Mouse (Mus musculus): ENCODE measurements at regions not wholly inside any gene's neighbourhood (a gene's known extent, or its start where the extent isn't known, plus 50 kb on each side); places are given as distances from the start of the nearest gene placed in this dataset.
"Not testable (repeated sequence)": the region's sequence is repeated elsewhere in the genome, so short reads cannot be mapped to it uniquely, and the experiment has no call there.

DNA sequence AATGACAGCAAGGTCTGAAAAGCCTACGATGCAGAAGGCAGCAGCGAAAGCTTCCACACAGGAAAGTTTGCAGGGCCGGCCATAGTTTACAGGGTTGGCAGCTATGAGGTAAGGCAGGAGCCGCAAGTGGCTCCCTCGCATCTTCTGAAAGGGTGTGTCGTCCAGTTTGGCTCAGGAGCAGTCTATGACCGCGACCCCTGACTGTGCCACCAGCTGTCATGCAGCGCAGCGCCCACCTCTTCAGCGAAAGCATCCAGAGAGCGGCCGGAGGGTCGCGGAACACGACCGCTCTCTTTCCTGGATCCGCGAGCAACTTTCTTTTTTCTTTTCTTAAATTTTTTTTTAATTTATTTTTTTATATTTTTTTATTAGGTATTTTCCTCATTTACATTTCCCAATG, 221.9 kb upstream of the Gm6793 start:
- not testable (repeated sequence) for ATAC-seq (ENCODE audit: insufficient number of reproducible peaks, low FRiP score, low TSS enrichment)

DNA sequence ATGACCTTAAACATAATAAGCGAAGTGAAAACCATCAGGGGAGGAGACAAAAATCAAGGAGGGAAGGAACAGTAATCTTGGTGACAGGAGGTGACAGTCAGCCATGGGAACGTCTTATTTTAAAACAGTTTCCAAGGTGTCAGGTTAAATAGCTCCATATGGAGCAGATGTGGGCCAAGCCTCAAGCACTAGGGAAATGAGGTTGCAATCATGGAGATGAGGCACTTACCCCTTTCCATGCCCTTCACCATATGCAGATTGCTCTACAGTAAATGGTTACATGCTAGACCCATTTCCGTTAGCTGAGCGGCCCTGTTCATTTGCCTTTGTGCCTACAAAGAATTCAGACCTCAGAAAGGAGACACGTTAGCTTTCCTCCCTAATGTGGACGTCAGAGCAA, 204.8 kb upstream of the Gm6793 start:
- ATAC-seq (ENCODE audit: insufficient number of reproducible peaks, low FRiP score, low TSS enrichment), result no peak

DNA sequence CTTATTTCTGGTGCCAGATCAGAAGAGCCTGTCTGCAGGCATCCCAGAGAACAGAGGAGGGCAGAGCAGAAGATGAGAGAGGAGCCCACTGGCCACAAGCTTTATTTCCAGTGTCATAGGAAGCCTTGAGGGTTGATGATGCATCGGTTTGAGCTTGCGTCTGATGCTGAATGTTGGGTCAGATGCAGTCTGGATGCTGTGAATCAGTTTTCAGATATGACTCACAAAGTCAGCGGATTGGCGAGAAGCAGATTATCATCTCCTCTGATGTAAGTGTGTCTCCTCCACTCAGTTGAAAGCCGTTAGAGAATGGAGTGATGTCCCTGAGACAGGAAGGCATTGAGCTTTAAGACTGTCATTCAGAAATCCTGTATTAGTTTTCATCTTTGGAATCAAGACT, 197.3 kb upstream of the Gm6793 start:
- ATAC-seq (ENCODE audit: insufficient number of reproducible peaks, low FRiP score, low TSS enrichment), result no peak

DNA sequence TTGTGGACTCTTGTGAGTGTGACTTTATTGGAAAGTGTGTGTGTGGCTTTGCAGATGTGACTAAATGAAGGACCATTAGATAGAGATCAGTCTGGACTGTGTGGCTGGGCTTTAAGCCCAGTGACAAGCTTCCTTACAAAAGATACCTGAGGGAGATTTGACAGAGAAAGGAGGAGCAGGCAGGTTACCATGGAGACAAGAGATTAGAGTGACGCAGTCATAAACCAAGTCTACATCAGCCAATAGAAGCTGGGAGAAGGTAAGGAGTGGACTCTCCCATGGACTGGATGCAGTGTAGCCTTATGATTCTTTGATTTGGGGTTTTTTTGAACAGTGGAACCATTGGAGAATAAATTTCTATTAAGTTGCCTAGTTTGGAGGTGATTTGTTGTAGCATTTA, 181.6 kb upstream of the Gm6793 start:
- ATAC-seq (ENCODE audit: insufficient number of reproducible peaks, low FRiP score, low TSS enrichment), result no peak

DNA sequence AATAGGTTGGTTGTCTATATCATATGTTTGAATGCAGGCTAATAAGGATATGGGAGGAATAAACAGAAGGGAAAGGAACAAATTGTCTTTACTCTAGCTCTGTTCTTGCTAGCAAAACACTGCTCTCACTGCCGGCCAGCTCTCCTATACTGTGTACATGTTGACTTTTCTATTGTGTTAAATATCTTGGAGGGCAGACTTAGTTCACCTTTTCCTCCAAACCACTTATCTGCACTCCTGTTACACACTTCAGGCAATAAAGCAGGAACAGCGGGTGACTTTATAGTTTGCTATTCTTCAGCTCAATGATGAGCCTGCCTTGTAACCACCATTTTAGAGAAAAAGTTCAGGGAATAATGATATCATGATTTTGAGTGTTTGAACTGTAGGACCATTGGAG, 181.0 kb upstream of the Gm6793 start:
- no peak for ATAC-seq (ENCODE audit: insufficient number of reproducible peaks, low FRiP score, low TSS enrichment)

DNA sequence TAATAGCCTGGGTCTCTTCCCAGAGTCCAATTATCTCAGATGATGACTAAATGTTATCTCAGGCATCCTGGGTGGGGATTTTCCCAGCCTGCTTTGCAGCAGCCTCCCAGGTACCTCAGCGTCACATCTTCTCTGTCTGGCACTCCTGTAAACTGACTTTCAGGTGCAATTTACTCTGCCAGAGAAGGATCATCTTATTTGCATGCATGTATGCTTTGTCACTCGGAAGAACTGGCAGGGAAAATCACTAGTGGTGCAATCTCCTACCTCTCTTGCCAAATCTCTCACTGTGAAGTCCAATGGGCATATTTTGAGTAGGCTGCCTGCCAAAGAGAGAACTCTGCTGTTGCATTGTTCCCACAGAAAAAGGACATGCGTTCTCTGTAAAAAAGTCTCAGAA, 177.0 kb upstream of the Gm6793 start:
- peak; percentile 69 for ATAC-seq (ENCODE audit: insufficient number of reproducible peaks, low FRiP score, low TSS enrichment)

DNA sequence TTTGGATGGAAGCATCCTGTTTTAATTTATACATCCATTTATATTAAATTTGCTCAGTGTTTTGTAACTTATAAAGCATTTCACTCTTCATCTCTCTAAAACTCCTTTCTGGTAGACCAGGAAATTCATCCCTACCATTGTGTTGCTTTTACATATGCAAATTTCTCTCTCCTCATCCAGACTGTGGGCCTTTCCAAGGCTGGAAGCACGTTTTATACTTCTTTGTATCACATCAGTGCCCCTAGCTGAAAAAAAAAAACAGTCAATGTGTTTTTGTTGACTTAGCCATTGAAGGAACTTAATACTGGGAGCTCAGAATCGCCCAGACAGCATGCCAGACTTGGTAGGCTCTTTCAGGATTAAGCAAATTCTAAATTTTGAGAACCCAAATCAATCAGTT, 174.9 kb upstream of the Gm6793 start:
- no peak for ATAC-seq (ENCODE audit: insufficient number of reproducible peaks, low FRiP score, low TSS enrichment)

DNA sequence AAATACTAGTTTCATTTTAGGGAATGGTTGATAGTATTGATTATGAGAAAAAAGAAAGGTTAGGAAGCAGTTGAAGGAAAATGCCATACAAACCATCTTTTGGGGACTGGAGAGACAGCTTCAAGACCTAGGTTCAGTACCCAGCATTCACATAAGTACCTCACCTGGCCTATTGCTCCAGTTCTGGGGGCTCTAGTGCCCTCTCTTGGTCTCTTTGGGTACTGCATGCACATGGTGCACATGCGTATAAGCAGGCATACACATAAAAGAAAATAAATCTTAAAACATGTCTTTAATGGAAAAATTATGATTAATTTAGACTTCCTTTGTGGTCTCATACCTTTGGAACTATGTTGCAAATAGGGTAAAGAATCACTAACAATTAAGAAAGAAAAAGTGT, 155.3 kb upstream of the Gm6793 start:
- ATAC-seq (ENCODE audit: insufficient number of reproducible peaks, low FRiP score, low TSS enrichment), result no peak

DNA sequence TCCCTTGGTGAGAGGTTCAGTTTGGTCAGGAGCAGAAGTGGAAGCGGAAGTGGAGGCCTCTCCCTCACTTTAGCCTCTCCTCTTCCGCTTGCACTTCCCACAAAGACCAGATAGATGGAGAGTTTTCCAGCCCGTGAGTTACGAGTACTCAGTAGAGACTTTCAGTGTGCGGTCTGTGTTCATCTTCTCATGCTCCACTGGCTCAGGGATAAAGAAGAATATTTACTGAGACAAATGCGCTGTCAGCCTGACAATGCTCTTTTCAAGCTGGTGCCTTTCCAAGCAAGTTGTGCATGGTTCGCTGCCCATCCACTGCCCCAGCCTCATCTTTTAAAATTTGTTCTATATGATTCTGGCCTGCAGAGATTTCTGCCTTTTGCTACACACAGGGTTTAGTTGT, 141.8 kb upstream of the Gm6793 start:
- no peak for ATAC-seq (ENCODE audit: insufficient number of reproducible peaks, low FRiP score, low TSS enrichment)

DNA sequence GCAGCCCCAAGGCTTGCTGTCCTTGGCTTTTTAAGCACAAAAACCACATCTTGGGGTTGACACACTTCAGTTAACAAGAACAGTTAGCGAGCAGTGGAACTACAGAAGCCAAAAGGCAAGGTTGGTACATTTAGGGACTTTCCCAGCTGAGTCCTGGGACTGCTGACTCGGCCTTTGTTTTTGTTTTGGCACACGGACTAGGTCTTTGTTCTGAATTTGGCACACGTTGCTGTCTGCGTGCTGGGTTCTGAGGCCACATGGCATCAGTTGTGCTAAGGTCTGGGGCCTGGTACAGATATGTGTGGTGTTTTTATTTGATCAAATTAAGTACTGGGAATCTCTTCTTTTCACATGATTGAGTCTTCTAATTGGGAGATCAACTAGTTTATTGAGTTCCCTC, 124.1 kb upstream of the Gm6793 start:
- ATAC-seq (ENCODE audit: insufficient number of reproducible peaks, low FRiP score, low TSS enrichment), result peak; percentile 58; the same call in 1 of the 2 replicates

DNA sequence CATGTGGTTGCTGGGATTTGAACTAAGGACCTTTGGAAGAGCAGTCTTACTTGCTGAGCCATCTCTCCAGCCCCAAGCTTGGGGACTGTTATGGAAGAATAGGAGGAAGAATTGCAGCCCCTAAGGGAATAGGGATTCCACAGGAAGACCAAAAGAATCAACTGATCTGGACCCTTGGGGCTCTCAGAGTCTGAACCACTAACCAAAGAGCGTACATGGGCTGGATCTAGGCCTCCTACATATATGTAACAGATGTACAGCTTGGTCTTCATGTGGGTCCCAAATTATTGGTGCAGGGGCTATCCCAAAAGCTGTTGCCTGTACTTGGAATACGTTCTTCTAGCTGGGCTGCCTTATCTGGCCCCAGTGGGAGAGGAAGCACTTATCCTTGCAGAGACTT, 115.4 kb upstream of the Gm6793 start:
- ATAC-seq (ENCODE audit: insufficient number of reproducible peaks, low FRiP score, low TSS enrichment), result no peak

DNA sequence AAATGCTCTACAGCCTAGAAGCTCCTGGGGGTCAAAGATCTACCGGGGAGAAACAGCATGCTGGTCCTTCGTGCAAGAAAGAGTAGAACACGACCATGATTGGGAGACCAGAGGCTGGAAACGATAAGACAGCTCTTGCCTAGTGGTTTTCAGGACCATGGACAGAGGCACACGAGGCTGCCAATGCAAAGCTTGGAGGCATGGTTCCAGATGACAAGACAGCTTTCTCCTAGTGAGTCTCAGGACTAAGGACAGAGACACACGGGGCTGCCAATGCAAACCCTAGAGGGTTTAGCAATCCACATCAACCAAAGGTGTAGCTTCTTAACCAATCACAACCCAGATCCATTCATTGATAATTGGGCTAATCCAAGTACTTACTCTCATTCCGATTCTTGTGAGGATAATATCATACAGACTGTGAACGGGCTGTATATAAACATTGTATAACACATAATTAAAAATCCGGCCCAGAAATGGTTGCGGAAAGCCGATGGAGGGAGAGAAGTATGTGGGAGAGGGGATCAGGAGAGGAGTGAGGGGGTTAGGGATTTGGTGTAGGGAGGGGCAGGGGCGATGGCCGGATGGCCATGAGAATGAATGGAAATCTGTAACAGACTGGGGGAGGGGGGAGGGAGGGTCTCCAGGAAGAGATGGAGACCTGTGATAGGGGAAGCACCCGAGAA, 114.1 kb upstream of the Gm6793 start:
- no peak for ATAC-seq (ENCODE audit: insufficient number of reproducible peaks, low FRiP score, low TSS enrichment)

DNA sequence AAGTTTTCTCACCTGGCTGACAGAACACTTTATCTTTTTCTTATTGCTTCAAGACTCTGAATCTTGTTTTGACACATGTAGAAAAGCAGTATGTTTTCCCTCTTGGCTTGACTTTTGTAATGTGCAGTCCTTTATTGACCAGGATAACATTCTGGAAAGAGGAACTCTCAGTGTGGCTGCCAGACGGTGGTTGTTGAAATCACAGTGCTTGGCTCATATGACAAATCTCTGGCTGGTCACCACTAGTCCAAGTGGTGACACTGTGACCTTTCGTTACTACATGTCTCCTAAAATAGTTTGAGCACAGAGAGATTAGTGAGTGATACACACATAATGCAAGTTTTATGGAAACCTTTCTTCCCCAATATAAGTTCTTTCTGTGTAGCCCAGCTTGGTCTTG, 97.1 kb upstream of the Gm6793 start:
- no peak for ATAC-seq (ENCODE audit: insufficient number of reproducible peaks, low FRiP score, low TSS enrichment)

DNA sequence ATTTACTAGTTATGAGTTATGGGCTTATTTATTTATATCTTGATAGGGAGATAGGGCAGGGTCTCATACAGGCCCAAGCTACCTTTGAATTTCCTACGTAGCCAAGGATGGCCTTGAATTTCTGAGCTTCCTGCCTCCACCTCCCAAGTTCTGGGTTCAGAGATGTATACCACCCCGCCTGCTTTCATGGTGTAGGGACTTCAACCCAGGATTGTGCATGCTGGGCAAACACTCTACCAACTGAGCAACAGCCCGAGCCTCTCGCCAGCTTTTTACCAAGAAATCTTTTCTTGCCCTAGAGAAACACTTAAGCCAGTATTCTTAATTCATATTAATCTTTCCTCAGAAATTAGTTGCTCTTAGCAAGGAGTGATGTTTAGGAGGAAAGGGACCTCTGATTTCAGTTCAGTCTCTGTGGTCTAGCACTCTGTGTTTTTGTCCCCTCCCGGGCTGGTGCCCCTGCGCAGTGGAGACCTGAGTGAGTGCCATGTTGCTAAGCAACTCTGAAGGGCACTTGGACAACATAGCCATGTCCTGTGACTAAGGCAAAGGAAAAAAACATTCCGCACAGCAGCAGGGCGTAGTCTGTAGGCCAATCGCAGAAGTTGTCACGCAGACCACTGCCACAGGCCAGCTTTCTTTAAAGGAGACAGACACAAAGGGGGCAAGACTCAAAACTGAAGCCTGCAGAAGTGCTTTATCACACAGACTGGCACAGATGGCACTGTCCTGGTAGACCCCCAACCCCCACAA, 83.2 kb upstream of the Gm6793 start:
- no peak for ATAC-seq (ENCODE audit: insufficient number of reproducible peaks, low FRiP score, low TSS enrichment)

DNA sequence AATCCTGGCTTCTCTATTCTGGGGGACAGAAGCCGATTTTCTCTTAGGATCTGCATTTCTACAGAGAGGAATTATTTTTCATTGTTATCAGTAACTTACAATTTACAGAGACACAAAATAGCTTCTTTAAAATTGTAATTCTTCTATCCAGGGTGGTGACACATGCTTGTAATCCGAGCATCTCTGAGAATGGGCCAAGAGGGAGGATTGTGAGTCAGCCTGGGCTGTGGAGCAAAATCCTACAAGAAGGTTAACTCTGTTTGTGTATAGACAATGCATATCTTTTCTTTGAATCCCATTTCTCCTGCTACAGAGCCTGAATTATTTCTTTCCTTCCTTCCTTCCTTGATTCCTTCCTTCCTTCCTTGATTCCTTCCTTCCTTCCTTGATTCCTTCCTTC, 80.0 kb upstream of the Gm6793 start:
- ATAC-seq (ENCODE audit: insufficient number of reproducible peaks, low FRiP score, low TSS enrichment), result no peak

DNA sequence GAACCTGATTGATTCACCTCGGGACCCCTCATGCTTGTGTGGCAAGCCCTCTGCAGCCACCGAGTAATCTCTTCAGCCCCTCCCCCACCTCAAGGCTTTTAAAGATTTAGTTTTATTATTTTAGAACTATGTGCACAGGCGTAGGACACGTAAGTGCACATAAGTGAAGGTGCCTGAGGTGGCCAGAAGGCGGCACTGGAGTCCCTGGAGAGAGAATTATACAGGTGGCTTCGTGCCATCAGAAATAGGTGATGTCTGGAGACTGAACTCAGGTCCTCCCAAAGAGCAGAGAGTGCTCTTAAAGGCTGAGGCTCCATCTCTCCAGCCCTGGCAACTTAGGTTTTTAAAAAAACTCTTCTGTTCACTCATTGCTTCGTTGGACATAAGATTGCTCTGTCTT, 78.7 kb upstream of the Gm6793 start:
- ATAC-seq (ENCODE audit: insufficient number of reproducible peaks, low FRiP score, low TSS enrichment), result no peak

DNA sequence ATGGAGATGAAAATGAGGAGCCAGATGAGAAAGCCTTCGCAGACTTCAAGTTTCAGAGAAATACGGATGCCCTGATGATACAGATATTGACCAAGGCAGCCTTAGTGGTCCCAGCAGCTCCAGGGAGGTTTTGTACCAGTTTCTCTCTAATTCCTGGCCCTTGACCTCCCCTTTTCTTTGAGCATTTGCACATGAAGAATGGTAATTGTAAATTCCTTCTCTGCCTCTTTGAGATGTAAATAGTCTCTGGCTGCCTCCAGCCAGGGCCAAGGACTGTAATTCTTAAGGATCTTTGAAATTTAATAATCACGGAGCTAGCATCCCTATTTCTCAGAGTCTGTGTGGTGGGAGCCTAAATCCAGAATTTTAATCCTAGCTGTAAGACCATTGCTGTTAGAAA, 78.0 kb upstream of the Gm6793 start:
- no peak for ATAC-seq (ENCODE audit: insufficient number of reproducible peaks, low FRiP score, low TSS enrichment)

DNA sequence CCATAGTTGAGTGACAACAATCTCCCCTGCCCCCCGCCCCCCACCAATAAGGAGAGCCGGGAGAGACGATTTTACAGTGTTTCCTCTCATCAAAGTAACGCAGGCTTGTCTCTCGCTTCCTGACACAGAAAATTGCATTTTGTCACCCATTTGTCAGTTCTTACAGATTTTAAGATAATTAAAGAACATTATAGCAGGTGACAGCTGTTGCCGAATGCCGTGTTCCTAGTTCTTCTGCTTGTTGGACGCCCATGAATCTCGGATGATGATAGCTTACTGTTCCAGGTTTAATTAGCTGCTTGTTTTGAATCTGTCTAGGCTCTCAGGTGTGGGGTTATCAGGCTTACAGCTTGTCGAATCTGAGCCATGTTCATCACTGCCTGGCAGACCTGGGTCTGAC, 63.8 kb upstream of the Gm6793 start:
- ATAC-seq (ENCODE audit: insufficient number of reproducible peaks, low FRiP score, low TSS enrichment), result no peak

DNA sequence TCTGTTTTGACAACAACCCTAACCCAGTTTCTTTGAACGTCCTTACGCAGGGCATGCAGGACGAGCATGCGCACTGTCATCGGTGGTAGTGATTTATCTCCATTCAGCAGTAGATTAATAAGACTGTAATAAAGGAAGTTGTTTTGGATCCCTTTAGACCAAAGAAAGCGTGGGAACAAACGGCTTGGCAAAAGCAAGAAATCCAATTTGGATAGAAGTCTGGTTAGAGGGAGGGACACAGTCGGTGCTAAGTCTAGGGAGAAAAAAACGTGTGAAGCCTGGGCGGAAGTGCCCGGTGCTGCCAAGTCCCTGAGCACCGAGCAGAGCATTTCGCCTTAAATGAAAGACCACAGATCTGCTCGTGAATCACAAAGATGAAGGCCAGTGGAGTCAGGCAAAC, 57.4 kb upstream of the Gm6793 start:
- ATAC-seq (ENCODE audit: insufficient number of reproducible peaks, low FRiP score, low TSS enrichment), result no peak

DNA sequence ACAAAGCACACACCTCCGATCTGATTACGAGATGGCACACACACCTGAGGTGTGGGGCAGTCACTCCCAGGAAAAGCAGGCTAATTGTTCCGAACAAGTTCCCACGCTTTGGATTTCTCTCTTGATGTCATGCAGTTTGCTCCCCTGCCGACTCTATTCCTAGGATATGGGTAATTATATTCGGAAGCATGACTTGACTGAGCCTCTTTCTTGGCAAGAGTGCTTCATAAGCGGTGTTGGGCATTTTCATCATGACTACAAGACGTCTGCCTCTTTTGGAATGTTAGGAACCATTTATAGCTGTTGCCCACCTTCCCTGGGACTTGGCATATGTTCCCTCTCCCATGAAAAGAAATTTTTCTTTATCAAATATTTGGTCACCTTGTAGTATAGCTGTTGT, 55.4 kb upstream of the Gm6793 start:
- ATAC-seq (ENCODE audit: insufficient number of reproducible peaks, low FRiP score, low TSS enrichment), result no peak
